Mouse (Mus musculus): ENCODE results near the gene Tagln3.

DNA sequence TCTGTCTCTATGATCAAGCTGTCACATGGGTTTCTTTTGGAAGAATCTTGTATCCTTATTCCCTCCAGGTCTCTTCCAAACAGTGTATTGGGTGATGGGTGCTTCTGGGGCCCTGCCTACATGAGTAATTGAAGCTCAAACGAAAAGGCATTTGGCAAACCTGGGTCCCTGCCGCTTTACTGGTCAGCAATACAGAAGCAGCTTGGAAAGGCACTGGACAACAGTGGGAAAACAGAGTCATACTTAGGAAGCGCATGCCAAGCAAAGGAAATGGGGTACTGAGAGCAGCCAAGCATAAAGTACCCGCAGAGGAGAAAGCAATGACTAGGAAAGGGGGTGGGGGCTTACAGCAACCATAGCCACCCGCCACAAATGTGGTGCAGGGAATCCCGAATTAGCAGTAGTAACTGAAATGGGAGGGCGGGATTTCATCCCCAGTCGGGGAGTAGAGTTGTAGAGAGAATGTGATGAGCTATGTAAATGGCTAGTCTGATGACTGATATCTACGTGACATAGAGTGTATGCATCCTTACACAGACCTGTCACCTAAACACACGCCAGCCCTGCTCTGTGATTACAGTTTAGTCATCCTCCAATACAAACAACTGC is 4.3 kb downstream of the Tagln3 start:
- TF ChIP-seq CTCF (IDR thresholded peaks at IDR 0.05; ENCODE audit: control insufficient read depth, insufficient read depth, insufficient read length) (no peak), MAX (IDR thresholded peaks at IDR 0.05) (no peak), USF1 (IDR thresholded peaks at IDR 0.05; ENCODE audit: low read depth) (no peak), MYOG (IDR thresholded peaks at IDR 0.05; ENCODE audit: control insufficient read depth, extremely low read depth, insufficient read length) (no peak), CEBPB (IDR thresholded peaks at IDR 0.05; ENCODE audit: low read depth) (no peak)

Data from C2C12 (cell line).